Mouse (Mus musculus): ENCODE data around the gene Odf4.

- TF ChIP-seq CTCF (IDR thresholded peaks at IDR 0.05; ENCODE audit: low read depth) (no peak), EP300 (IDR thresholded peaks at IDR 0.05; ENCODE audit: low read depth) (no peak)
Measured at GRCm38 (mm10) chr11:68907251-68907650, 19.6 kb downstream of the Odf4 start.

Data from heart, postnatal 0 days (tissue).